Mouse (Mus musculus): ENCODE measurements at regions not wholly inside any gene's neighbourhood (a gene's known extent, or its start where the extent isn't known, plus 50 kb on each side); places are given as distances from the start of the nearest gene placed in this dataset.

GRCm38 (mm10) chr2:124948812-124949211 lies 119.1 kb upstream of the Slc24a5 start:
- TF ChIP-seq CTCF (IDR thresholded peaks at IDR 0.05; ENCODE audit: low read depth): no peak
- TF ChIP-seq EP300 (optimal IDR thresholded peaks at IDR 0.05): no peak
